Mouse (Mus musculus) gastrocnemius, postnatal 25 days (tissue): ENCODE data around the gene Rex1bd. TPM values are rescaled to one million over a fixed set of nuclear protein-coding genes. Genes with fewer than 3 reads are reported as not detected.
A peak's percentile ranks its signal among the peaks of the same experiment; 100 is the strongest.

ENCODE experiments used
- DNase-seq: peaks from one replicate; pipeline ENCODE4 v3.0.0; 2022
- long read RNA-seq, 2 experiments: library from polyadenylated mRNA; stranded (forward); transcript quantifications; one replicate each; pipeline ENCODE4 v2.0.0; 2021
- total RNA-seq, 2 experiments: library from RNA; stranded (reverse); gene quantifications; 1 replicate in 1 of 2; 2 replicates in 1 of 2; pipeline ENCODE4 v1.2.3; 2021

Rex1bd gene
- total RNA-seq: 100 to 1,000 TPM; 112 to 120 TPM
- long read RNA-seq, experiment 1, transcript Rex1bd-207 (3 exons, 542 nt): major isoform, 152 of 284 reads
- long read RNA-seq, experiment 1, transcript Rex1bd-201 (5 exons, 671 nt): minor isoform, 107 of 284 reads
- long read RNA-seq, experiment 1, transcript Rex1bd-205 (4 exons, 725 nt): minor isoform, 7 of 284 reads
- long read RNA-seq, experiment 1, partial matches to known transcripts: 11 of 284 reads
- long read RNA-seq, experiment 1, other reads (novel, unspliced or antisense): 2 of 284 reads
- long read RNA-seq, experiment 2, transcript Rex1bd-201 (5 exons, 671 nt): minor isoform, 81 of 242 reads
- long read RNA-seq, experiment 2, transcript Rex1bd-207 (3 exons, 542 nt): major isoform, 144 of 242 reads
- long read RNA-seq, experiment 2, partial matches to known transcripts: 9 of 242 reads
- long read RNA-seq, experiment 2, other reads (novel, unspliced or antisense): 2 of 242 reads

- DNase-seq: peak; percentile 94
Observed at GRCm38 (mm10) chr8:70506328-70507026, at the start of gene Rex1bd. Gene Rex1bd, minus strand, starts transcription at chr8:70506752.

GRCm38 (mm10) chr8:70555079-70555747, 48.7 kb upstream of the Rex1bd start:
- no peak for DNase-seq

- DNase-seq: peak; percentile 66
Observed at GRCm38 (mm10) chr8:70553740-70554139, 47.2 kb upstream of the Rex1bd start.

- DNase-seq: no peak
Observed at GRCm38 (mm10) chr8:70552836-70553235, 46.3 kb upstream of the Rex1bd start.

- DNase-seq: no peak
Observed at GRCm38 (mm10) chr8:70551558-70552161, 45.1 kb upstream of the Rex1bd start.

- no peak for DNase-seq
Observed at GRCm38 (mm10) chr8:70549412-70550184, 43.0 kb upstream of the Rex1bd start.

- no peak for DNase-seq
Observed at GRCm38 (mm10) chr8:70547762-70548161, 41.2 kb upstream of the Rex1bd start.

GRCm38 (mm10) chr8:70546412-70546811, 39.9 kb upstream of the Rex1bd start:
- DNase-seq: no peak

- no peak for DNase-seq
Observed at GRCm38 (mm10) chr8:70544200-70544687, 37.7 kb upstream of the Rex1bd start.

- no peak for DNase-seq
Observed at GRCm38 (mm10) chr8:70541081-70541480, 34.5 kb upstream of the Rex1bd start.

GRCm38 (mm10) chr8:70540507-70541071, 34.0 kb upstream of the Rex1bd start:
- peak; percentile 31 for DNase-seq

- no peak for DNase-seq
Observed at GRCm38 (mm10) chr8:70540013-70540506, 33.5 kb upstream of the Rex1bd start.

GRCm38 (mm10) chr8:70539077-70539813, 32.7 kb upstream of the Rex1bd start, which contains the start of gene Ell:
Gene Ell, plus strand, starts transcription at chr8:70539457.
- DNase-seq: peak; percentile 100

- DNase-seq: peak; percentile 96
Observed at GRCm38 (mm10) chr8:70538633-70539076, 32.1 kb upstream of the Rex1bd start.

- DNase-seq: peak; percentile 69
Observed at GRCm38 (mm10) chr8:70538024-70538579, 31.6 kb upstream of the Rex1bd start.

- DNase-seq: no peak
Observed at GRCm38 (mm10) chr8:70535701-70536100, 29.1 kb upstream of the Rex1bd start.

GRCm38 (mm10) chr8:70535221-70535620, 28.7 kb upstream of the Rex1bd start:
- DNase-seq: no peak

GRCm38 (mm10) chr8:70534281-70534680, 27.7 kb upstream of the Rex1bd start:
- DNase-seq: no peak

GRCm38 (mm10) chr8:70530314-70530713, 23.8 kb upstream of the Rex1bd start:
- no peak for DNase-seq
